In the genomic region with DNA sequence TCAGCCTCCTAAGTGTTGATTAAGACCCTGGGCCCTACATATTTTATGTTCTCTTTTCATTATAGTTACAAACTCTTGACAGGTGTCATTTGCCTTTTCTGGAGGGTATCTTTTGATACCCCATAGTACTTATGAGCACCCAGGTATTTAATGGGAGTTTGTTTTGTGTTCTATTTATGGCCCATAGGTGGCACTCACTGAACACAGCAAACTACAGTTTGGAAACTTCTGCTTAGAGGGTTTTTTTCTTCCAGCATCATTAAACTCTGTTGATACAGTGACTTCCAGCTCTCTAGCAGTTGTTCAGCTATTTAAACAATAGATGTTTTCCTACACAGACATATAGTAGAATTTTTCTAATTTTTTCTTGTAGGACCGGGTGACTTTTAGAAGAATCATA, we compare ENCODE assay signal across 15 mouse cellular contexts. TPM values are rescaled to one million over a fixed set of nuclear protein-coding genes. Genes with fewer than 3 reads are reported as not detected.
DNase-seq lines count a peak whose midpoint lies in the region; ATAC-seq and TF ChIP-seq lines count a peak whose summit lies in the region.
"Had no signal": no experiment of that assay in that cellular context is flagged by ENCODE, and none has a peak within 500 bp of the region (broad histone marks: within the 10 kb centered on the region; RNA-seq: fewer than 3 reads in every experiment).

No protein-coding gene starts in this region.

- no peak overlapping the region for H3K27ac ChIP-seq in kidney, postnatal 0 days

- WGBS in kidney, postnatal 0 days, result 100% methylated on average over 1 of the region's 1 CpGs

- no peaks in the 10 kb centered on the region for H3K4me1 ChIP-seq in kidney, postnatal 0 days (replicated peaks; ENCODE audit: insufficient read depth, low read length)

- DNase-seq in embryo, embryonic 10.5 days (ENCODE audit: low spot score), result peak; percentile 21
- DNase-seq in embryo, embryonic 10 days (ENCODE audit: low spot score), result no peak
- peak; percentile 57 for DNase-seq in kidney, postnatal 0 days (ENCODE audit: low spot score)
- DNase-seq in kidney, postnatal 4 days, result no peak
- peak; percentile 39 for DNase-seq in 416B (ENCODE audit: low read depth)
- peak; percentile 36 for DNase-seq in induced T-regulatory cell, adult 2 months (ENCODE audit: low read depth)
- DNase-seq in right cerebral cortex, adult 2 months (ENCODE audit: low spot score in 2 of 2), result no peak
- DNase-seq in right cerebral cortex, postnatal 4 days, result no peak
- DNase-seq: adrenal gland, postnatal 10 days; kidney, adult 8-10 months; layer of hippocampus, adult 9-11 months; left cerebral cortex, postnatal 4 days; spleen, adult 18-20 months had no signal

- no peak overlapping the region for H3K4me2 ChIP-seq in kidney, postnatal 0 days (ENCODE audit: low read length)
- H3K4me2 ChIP-seq: heart, embryonic 11.5 days had no signal

- H3K9ac ChIP-seq in kidney, postnatal 0 days (ENCODE audit: low read depth, low read length), result no peak overlapping the region

- H3K27me3 ChIP-seq in kidney, postnatal 0 days (ENCODE audit: insufficient read depth, low read length), result no peaks in the 10 kb centered on the region
- H3K27me3 ChIP-seq: megakaryocyte, embryonic 14.5 days had no signal

- H3K4me3 ChIP-seq in kidney, postnatal 0 days (replicated peaks; ENCODE audit: low read depth, low read length), result no peak overlapping the region
- H3K4me3 ChIP-seq: megakaryocyte, embryonic 14.5 days had no signal

- TF ChIP-seq CTCF in kidney, postnatal 0 days (IDR thresholded peaks at IDR 0.05; ENCODE audit: low read depth), result peak; percentile 66

- no peak for ATAC-seq in kidney, postnatal 0 days (replicated peaks; ENCODE audit: low FRiP score, low read depth)

- peaks cover 31% of the 10 kb centered on the region for H3K36me3 ChIP-seq in kidney, postnatal 0 days (ENCODE audit: insufficient read depth, low read length)

- H3K9me3 ChIP-seq in kidney, postnatal 0 days (replicated peaks; ENCODE audit: low read length), result no peaks in the 10 kb centered on the region

RNA-seq across cellular contexts. Expression of a gene that starts 43.5 kb away (rescaled TPM):
- 74.6 and 79.5 TPM in 2 replicates for polyA plus RNA-seq in kidney, postnatal 0 days (2015; fragmentation: Nextera tagmentation; extraction: Ambion mirVana)

RNA-seq across cellular contexts. Expression of a gene that starts 50.9 kb away (rescaled TPM):
- polyA plus RNA-seq in kidney, postnatal 0 days (2015; fragmentation: Nextera tagmentation; extraction: Ambion mirVana), result 18.0 and 18.6 TPM in 2 replicates

Comparison
In these comparisons a context has a peak if more than half of its experiments do, and no peak if none do; other contexts are left out.
1. DNase-seq: peak in embryo, embryonic 10.5 days (single experiment), kidney, postnatal 0 days (single experiment), 416B (single experiment) and induced T-regulatory cell, adult 2 months (single experiment); none in embryo, embryonic 10 days (single experiment), kidney, postnatal 4 days (0 of 2), right cerebral cortex, adult 2 months (0 of 2) and right cerebral cortex, postnatal 4 days (single experiment).